Mouse (Mus musculus) heart, embryonic 16.5 days (tissue): ENCODE measurements around the gene Hpcal1. TPM values are rescaled to one million over a fixed set of nuclear protein-coding genes. Genes with fewer than 3 reads are reported as not detected.

Experiments
- ATAC-seq: fragments of 200-750 bp; cut with Nextera tagmentation; replicated peaks from 2 replicates; pipeline ENCODE4 v1.8.0; 2017; ENCODE audit warnings: moderate number of reproducible peaks; ENCODE audit not compliant: insufficient read depth, low FRiP score; ENCODE audit errors: extremely low read depth
- H3K27ac ChIP-seq: fragments of 300-500 bp; sonication (generic); 2 replicates; pipeline ENCODE4 v1.5.1; 2014; ENCODE audit warnings: mild to moderate bottlenecking, low read length, control low read depth, moderate library complexity
- H3K27me3 ChIP-seq: fragments of 300-500 bp; sonication (generic); 2 replicates; pipeline ENCODE4 v1.6.1; 2014; ENCODE audit warnings: low read length, mixed read lengths; ENCODE audit not compliant: control insufficient read depth, insufficient read depth
- H3K36me3 ChIP-seq: fragments of 300-500 bp; sonication (generic); 2 replicates; pipeline ENCODE4 v1.6.1; 2014; ENCODE audit not compliant: control insufficient read depth, insufficient read depth
- H3K4me1 ChIP-seq: fragments of 300-500 bp; sonication (generic); 2 replicates; pipeline ENCODE4 v1.6.1; 2014; ENCODE audit warnings: low read length, mixed read lengths; ENCODE audit not compliant: control insufficient read depth, insufficient read depth
- H3K4me2 ChIP-seq: fragments of 300-500 bp; sonication (generic); 2 replicates; pipeline ENCODE4 v1.6.1; 2014; ENCODE audit warnings: low read depth, mild to moderate bottlenecking, control low read depth, low read length
- H3K4me3 ChIP-seq: fragments of 300-500 bp; sonication (generic); 2 replicates; pipeline ENCODE4 v1.5.1; 2014; ENCODE audit warnings: mild to moderate bottlenecking, control low read depth, low read length
- H3K9ac ChIP-seq: fragments of 300-500 bp; sonication (generic); 2 replicates; pipeline ENCODE4 v1.6.1; 2014; ENCODE audit warnings: low read length, control low read depth
- H3K9me3 ChIP-seq: fragments of 300-500 bp; sonication (generic); replicated peaks from 2 replicates; pipeline ENCODE4 v1.6.1; 2016; ENCODE audit warnings: low read length; ENCODE audit not compliant: control insufficient read depth
- WGBS: fragments of 180-500 bp; shearing (Covaris S2); extraction: QIAGEN DNeasy Blood & Tissue Kit; methylation state at CpG from one replicate; pipeline ENCODE4 v1.1.7; 2014; 5-methylcytosine and 5-hydroxymethylcytosine counted together
- polyA plus RNA-seq: library from polyadenylated mRNA; unstranded; fragments of >200 nt; fragmentation: Nextera tagmentation; extraction: Ambion mirVana; gene quantifications from 2 replicates; pipeline ENCODE4 v1.2.1, GENCODE M21; 2015

Gene Hpcal1
- polyA plus RNA-seq, 1 experiment from 2014 or later = 33.4 TPM

DNA sequence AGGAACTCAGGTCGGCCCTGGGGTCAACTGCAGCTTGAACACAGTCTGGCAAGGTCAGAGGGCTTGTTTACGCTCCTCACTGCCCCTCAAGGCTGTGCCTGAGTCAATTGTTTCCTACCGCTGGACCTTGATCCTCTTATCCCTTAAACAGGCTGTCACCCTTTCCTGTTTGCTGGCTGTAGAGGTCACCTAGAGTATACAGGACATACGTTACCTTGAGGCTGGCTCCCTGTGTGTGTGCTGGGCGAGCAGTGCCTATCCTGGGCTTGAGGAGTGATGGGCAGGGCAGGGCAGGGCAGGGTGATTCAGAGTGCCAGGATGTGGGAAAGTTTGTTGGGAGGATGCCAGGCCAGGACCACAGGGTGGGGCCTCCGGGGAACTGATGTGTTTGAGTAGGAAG, 47.8 kb downstream of the Hpcal1 start:
- no peak for ATAC-seq
- peaks cover 35% of the 10 kb centered on the region for H3K4me1 ChIP-seq

GRCm38 (mm10) chr12:17740226-17740625, 49.6 kb downstream of the Hpcal1 start:
- no peaks in the 10 kb centered on the region for H3K9me3 ChIP-seq
- H3K27ac ChIP-seq = no peak overlapping the region
- no peak overlapping the region for H3K4me2 ChIP-seq
- no peaks in the 10 kb centered on the region; the same call in 1 of the 2 replicates for H3K27me3 ChIP-seq
- no peak overlapping the region for H3K4me3 ChIP-seq
- peaks cover 29% of the 10 kb centered on the region for H3K4me1 ChIP-seq
- no peaks in the 10 kb centered on the region for H3K36me3 ChIP-seq
- H3K9ac ChIP-seq = no peak overlapping the region
- 75% methylated on average over 1 of the region's 1 CpGs for WGBS
- no peak for ATAC-seq

More for the DNA sequence above, 47.8 kb downstream of the Hpcal1 start:
- Histone ChIP-seq H3K27ac (no peak overlapping the region), H3K4me2 (no peak overlapping the region), H3K9ac (no peak overlapping the region), H3K9me3 (no peaks in the 10 kb centered on the region), H3K27me3 (no peaks in the 10 kb centered on the region), H3K36me3 (no peaks in the 10 kb centered on the region), H3K4me3 (no peak overlapping the region)
- WGBS = 54% methylated on average over 6 of the region's 6 CpGs

DNA sequence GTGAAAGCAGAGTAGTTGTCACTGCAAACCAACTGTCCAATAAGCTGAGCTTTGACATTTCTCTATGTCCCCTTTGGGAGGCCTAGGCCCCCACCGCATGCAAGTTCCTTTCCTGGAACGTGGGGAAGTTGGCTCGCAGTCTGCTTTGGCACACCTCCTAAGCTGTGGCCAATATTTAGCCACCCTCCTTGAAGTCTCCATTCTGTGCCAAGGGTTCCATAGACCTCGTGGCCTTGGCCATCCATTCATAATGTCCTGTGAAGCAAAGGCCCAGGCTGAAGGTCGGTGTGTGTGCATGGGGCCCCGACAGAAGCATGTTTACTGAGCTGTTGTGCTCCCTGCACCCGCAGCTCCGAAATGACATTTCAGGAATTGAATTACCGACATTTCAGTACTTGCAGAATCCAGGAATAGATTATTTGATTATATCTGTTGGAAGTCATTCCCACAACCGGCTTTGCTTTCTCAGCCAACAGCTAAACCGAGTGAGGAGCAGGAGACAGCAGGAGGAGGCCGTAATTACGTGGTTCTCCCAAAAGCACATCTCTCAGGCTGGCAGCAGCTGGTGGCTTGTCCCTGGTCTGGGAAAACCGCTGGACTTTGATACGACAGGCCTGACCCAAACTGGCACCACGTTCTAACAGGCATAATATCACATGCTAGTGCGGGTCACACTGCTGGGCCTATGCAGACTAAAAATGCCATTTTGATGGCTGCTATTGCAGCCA, 51.1 kb downstream of the Hpcal1 start:
- Histone ChIP-seq H3K27me3 (no peaks in the 10 kb centered on the region; the same call in 1 of the 2 replicates), H3K27ac (0 out of 2 replicates have a peak overlapping the region, but pooled peaks have one; percentile 4), H3K9me3 (no peaks in the 10 kb centered on the region), H3K36me3 (no peaks in the 10 kb centered on the region), H3K4me2 (no peak overlapping the region), H3K4me3 (no peak overlapping the region), H3K9ac (no peak overlapping the region), H3K4me1 (peaks cover 39% of the 10 kb centered on the region)
- WGBS = 64% methylated on average over 17 of the region's 17 CpGs
- 0 out of 2 replicates have a peak, but pooled peaks have one; percentile 24 for ATAC-seq

- ATAC-seq = no peak
- Histone ChIP-seq H3K27me3 (no peaks in the 10 kb centered on the region; the same call in 1 of the 2 replicates), H3K4me1 (peaks cover 49% of the 10 kb centered on the region), H3K36me3 (no peaks in the 10 kb centered on the region), H3K9me3 (no peaks in the 10 kb centered on the region), H3K4me3 (no peak overlapping the region), H3K9ac (no peak overlapping the region), H3K4me2 (no peak overlapping the region), H3K27ac (peak overlapping the region; percentile 14; the same call in 1 of the 2 replicates)
- WGBS = 44% methylated on average over 11 of the region's 11 CpGs
Observed at GRCm38 (mm10) chr12:17742571-17743321, 52.1 kb downstream of the Hpcal1 start.

DNA sequence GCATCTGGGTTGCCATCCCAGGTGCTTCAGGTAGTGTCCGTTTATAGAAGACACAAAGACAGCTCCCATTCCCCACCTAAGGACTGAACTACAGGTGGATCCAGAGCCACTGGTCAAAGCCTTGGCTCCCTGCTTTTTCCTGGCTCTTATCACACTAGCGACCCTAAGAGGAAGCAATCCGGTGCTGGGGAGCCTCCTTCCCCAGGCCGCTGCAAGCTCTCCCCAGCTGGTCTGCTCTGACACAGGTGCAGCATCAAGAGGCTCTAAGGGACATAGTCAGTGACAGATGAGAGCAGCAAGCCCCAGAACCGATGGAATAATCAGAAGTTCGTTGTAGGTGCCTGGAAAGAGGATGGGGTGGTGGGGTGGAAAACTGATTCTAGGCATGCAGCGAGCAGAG, 54.8 kb downstream of the Hpcal1 start:
- no peaks in the 10 kb centered on the region for H3K36me3 ChIP-seq
- H3K4me3 ChIP-seq = no peak overlapping the region
- H3K9me3 ChIP-seq = no peaks in the 10 kb centered on the region
- peaks cover 64% of the 10 kb centered on the region for H3K4me1 ChIP-seq
- WGBS = 63% methylated on average over 7 of the region's 7 CpGs
- no peaks in the 10 kb centered on the region; the same call in 1 of the 2 replicates for H3K27me3 ChIP-seq
- ATAC-seq = no peak
- H3K9ac ChIP-seq = no peak overlapping the region
- H3K4me2 ChIP-seq = no peak overlapping the region
- no peak overlapping the region for H3K27ac ChIP-seq

DNA sequence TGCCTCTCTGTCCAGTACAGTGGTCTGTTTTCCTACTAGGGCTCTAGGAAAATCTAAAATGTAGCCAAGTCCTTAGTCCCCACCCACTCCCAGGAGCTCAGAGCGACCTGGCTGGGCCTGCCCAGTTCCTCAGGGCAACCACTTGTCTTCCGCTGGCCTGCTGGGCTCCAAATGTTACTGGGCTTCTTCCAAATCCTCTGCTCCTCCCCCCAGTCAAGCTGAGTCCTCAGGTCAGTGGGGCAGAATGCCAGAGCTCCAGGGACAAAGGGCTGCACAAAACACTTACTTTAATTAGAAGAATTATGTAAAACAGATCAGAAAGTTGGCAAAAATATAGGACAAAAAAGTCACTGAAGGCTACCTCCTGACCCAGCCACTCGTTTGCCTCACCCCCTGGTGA, 56.1 kb downstream of the Hpcal1 start:
- Histone ChIP-seq H3K9ac (no peak overlapping the region; the same call in 1 of the 2 replicates), H3K27ac (peak overlapping the region; percentile 69)
- ATAC-seq = peak; percentile 54

GRCm38 (mm10) chr12:17747191-17748154, 56.8 kb downstream of the Hpcal1 start:
- Histone ChIP-seq H3K36me3 (no peaks in the 10 kb centered on the region), H3K27me3 (no peaks in the 10 kb centered on the region; the same call in 1 of the 2 replicates), H3K9me3 (no peaks in the 10 kb centered on the region), H3K4me2 (no peak overlapping the region), H3K4me1 (peaks cover 54% of the 10 kb centered on the region), H3K27ac (peak overlapping the region; percentile 69), H3K9ac (no peak overlapping the region; the same call in 1 of the 2 replicates), H3K4me3 (no peak overlapping the region)
- no peak for ATAC-seq
- WGBS = 56% methylated on average over 10 of the region's 10 CpGs

More for the DNA sequence above, 56.1 kb downstream of the Hpcal1 start:
- Histone ChIP-seq H3K4me3 (no peak overlapping the region), H3K36me3 (no peaks in the 10 kb centered on the region), H3K27me3 (no peaks in the 10 kb centered on the region; the same call in 1 of the 2 replicates), H3K4me1 (peaks cover 61% of the 10 kb centered on the region), H3K4me2 (0 out of 2 replicates have a peak overlapping the region, but pooled peaks have one; percentile 6), H3K9me3 (no peaks in the 10 kb centered on the region)
- WGBS = 20% methylated on average over 3 of the region's 3 CpGs

DNA sequence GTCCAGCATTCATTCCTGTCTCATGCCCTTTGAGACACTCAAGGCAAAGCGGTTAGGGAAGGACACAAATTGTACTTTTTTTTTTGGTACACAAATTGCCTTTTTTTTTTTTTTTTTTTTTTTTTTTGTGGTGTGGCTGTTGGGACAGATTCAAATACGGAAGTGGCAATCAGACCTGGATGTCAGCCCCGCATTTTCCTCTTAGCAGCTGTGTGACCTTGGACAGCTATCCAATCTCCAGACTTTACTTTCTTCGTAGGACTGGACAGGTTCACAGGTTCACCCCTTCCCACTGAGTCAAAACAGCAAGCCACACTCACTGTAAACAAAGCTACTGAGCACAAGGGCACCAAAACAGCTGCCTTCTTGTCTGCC, 57.5 kb downstream of the Hpcal1 start:
- Histone ChIP-seq H3K4me2 (no peak overlapping the region), H3K9me3 (no peaks in the 10 kb centered on the region), H3K27ac (no peak overlapping the region), H3K4me3 (no peak overlapping the region), H3K4me1 (peaks cover 47% of the 10 kb centered on the region), H3K9ac (no peak overlapping the region), H3K36me3 (no peaks in the 10 kb centered on the region), H3K27me3 (no peaks in the 10 kb centered on the region; the same call in 1 of the 2 replicates)
- 44% methylated on average over 4 of the region's 4 CpGs for WGBS
- no peak for ATAC-seq
